Mouse (Mus musculus): ENCODE measurements around the gene Rad51b. TPM values are rescaled to one million over a fixed set of nuclear protein-coding genes. Genes with fewer than 3 reads are reported as not detected.

Rad51b gene
- total and polyA plus RNA-seq, 3 experiments = 6.5 to 8.6 (median 8.5) TPM

DNA sequence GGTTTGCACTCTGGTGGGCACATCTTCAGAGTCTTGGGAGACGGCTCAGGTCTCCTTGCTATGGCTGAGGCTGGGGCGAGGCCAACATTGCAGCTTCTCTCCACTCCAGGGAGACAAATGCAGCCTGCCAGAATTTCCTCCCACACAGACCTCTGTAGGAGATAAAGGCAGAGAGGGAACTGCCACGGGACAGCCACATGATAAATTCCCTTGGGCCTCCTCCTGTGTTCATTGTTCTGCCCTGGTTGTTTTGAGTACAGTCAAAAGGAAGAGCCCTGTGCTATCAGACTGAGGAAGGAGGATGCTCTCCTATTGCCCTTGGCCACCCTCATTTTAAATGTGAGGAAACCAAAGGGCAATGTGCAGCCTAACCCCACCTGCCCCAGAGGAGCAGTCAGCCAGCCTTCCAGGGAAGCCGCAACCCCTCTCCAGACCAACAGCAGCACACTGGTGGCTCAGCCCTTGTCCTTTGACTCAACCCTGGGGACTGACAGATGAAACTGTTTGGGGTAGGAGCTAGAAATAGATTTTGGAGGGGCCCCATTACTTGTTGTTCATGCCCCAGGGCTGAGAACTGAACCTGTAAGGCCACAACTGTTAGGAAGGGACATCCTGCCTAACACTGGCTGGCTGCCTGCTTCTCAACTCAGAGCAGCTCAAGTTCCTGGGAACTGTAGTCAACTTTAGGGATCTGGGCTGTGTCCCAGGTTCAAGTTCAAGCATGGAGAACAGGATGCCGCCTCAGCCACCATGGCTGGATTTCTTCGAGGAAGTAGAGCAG lies 541.3 kb downstream of the Rad51b start:
- Histone ChIP-seq H3K27me3 (replicated peaks) (no peaks in the 10 kb centered on the region), H3K9me3 (replicated peaks; ENCODE audit: low read length) (no peaks in the 10 kb centered on the region), H3K36me3 (replicated peaks in 1 of 2; ENCODE audit: control insufficient read depth in 1 of 2, insufficient read depth in 1 of 2, low read length in 1 of 2) (no peaks in the 10 kb centered on the region), H3K9ac (ENCODE audit: insufficient read depth, low read depth) (peak overlapping the region; percentile 11; the same call in 1 of the 2 replicates), H3K79me2 (replicated peaks; ENCODE audit: control insufficient read depth, extremely low read depth, insufficient read depth, poor library complexity, severe bottlenecking) (no peaks in the 10 kb centered on the region), H3K4me1 (ENCODE audit: control insufficient read depth in 1 of 2, insufficient read depth in 2 of 2) (peaks cover 41 to 67% of the 10 kb centered on the region in 2 experiments), H3K4me2 (ENCODE audit: insufficient read depth, low read depth, poor library complexity, severe bottlenecking) (0 out of 2 replicates have a peak overlapping the region, but pooled peaks have one; percentile 2), H3K27ac (ENCODE audit: insufficient read depth, low read depth) (peak overlapping the region; percentile 85), H3K4me3 (replicated peaks in 1 of 3; ENCODE audit: low read depth in 2 of 3, low read length in 2 of 3, poor library complexity in 1 of 3) (no peak overlapping the region)
- dilution Hi-C loops (cut with MboI; ENCODE audit: extremely low pct_ligation_motif_present, extremely low pct_unique_long_range_greater_than_20kb, low sequenced_read_pairs) (no loop called here), in situ Hi-C loops (cut with MboI; ENCODE audit: low pct_ligation_motif_present, low pct_unique_long_range_greater_than_20kb, low sequenced_read_pairs) (loop anchor here (5.0 to 25.0 kb wide), 3 partner anchors 124 to 274 kb away; partner anchors contain the start of gene Zfp36l1)
- TF ChIP-seq JUN (IDR thresholded peaks at IDR 0.05; ENCODE audit: insufficient read depth, low read depth, low read length) (no peak), RCOR1 (conservative IDR thresholded peaks at IDR 0.05; ENCODE audit: low read depth, low read length) (peak; percentile 33; the same call in 1 of the 2 replicates), ELF1 (IDR thresholded peaks at IDR 0.05; ENCODE audit: low read depth, low read length) (0 out of 2 replicates have a peak, but pooled peaks have one; percentile 22), CHD2 (IDR thresholded peaks at IDR 0.05; ENCODE audit: low read length) (peak; percentile 30; the same call in 1 of the 2 replicates), KAT2A (IDR thresholded peaks at IDR 0.05; ENCODE audit: insufficient replicate concordance, low read length) (0 out of 2 replicates have a peak, but pooled peaks have one; percentile 55), ETS1 (conservative IDR thresholded peaks at IDR 0.05; ENCODE audit: low read depth, low read length) (peak; percentile 66; the same call in 1 of the 2 replicates), MXI1 (IDR thresholded peaks at IDR 0.05; ENCODE audit: low read depth, low read length) (peak; percentile 55; the same call in 1 of the 2 replicates), BHLHE40 (IDR thresholded peaks at IDR 0.05; ENCODE audit: low read depth, low read length) (peak; percentile 82), MAZ (IDR thresholded peaks at IDR 0.05; ENCODE audit: low read depth, low read length) (peak; percentile 63), CHD1 (IDR thresholded peaks at IDR 0.05; ENCODE audit: low read depth, low read length) (no peak), USF2 (conservative IDR thresholded peaks at IDR 0.05; ENCODE audit: low read depth, low read length) (no peak), MAX (IDR thresholded peaks at IDR 0.05; ENCODE audit: low read length) (peak; percentile 50; the same call in 1 of the 2 replicates), SMC3 (IDR thresholded peaks at IDR 0.05; ENCODE audit: low read depth, low read length) (0 out of 2 replicates have a peak, but pooled peaks have one; percentile 2), NELFE (IDR thresholded peaks at IDR 0.05; ENCODE audit: low read depth, low read length) (peak; percentile 45; the same call in 1 of the 2 replicates), MEF2A (IDR thresholded peaks at IDR 0.05; ENCODE audit: borderline replicate concordance, low read depth, low read length) (peak; percentile 96), SIN3A (IDR thresholded peaks at IDR 0.05; ENCODE audit: low read length) (0 out of 2 replicates have a peak, but pooled peaks have one; percentile 55), POLR2AphosphoS2 (IDR thresholded peaks at IDR 0.05; ENCODE audit: low read depth, low read length) (no peak), ZNF384 (IDR thresholded peaks at IDR 0.05; ENCODE audit: low read depth, low read length) (no peak), TBP (conservative IDR thresholded peaks at IDR 0.05; ENCODE audit: low read depth, low read length) (peak; percentile 72; the same call in 1 of the 2 replicates), MYC (IDR thresholded peaks at IDR 0.05; ENCODE audit: low read depth, low read length) (peak; percentile 57; the same call in 1 of the 2 replicates), ZC3H11A (IDR thresholded peaks at IDR 0.05; ENCODE audit: low read depth, low read length) (no peak), IRF4 (IDR thresholded peaks at IDR 0.05; ENCODE audit: low read depth, low read length) (peak; percentile 63), EP300 (IDR thresholded peaks at IDR 0.05; ENCODE audit: low read length) (peak; percentile 61), TCF12 (IDR thresholded peaks at IDR 0.05; ENCODE audit: low read depth, low read length) (peak; percentile 65; the same call in 1 of the 2 replicates)
- DNase-seq (ENCODE audit: extremely low read depth) = peak; percentile 65
